In genomic region chr13:106813519-106813918, GRCm38 (mm10) we compare ENCODE assay signal across 19 mouse cellular contexts.
DNase-seq lines count a peak whose midpoint lies in the region; ATAC-seq and TF ChIP-seq lines count a peak whose summit lies in the region.
"Had no signal": no experiment of that assay in that cellular context is flagged by ENCODE, and none has a peak within 500 bp of the region (broad histone marks: within the 10 kb centered on the region; RNA-seq: fewer than 3 reads in every experiment).

No protein-coding gene starts in this region.

- H3K4me3 ChIP-seq in hindbrain, embryonic 12.5 days = no peak overlapping the region
- H3K4me3 ChIP-seq in hindbrain, embryonic 14.5 days (replicated peaks; ENCODE audit: low read length) = no peak overlapping the region
- peak overlapping the region; percentile 7; the same call in 1 of the 2 replicates for H3K4me3 ChIP-seq in spleen, adult 2 months (ENCODE audit: extremely low read depth, insufficient read depth, insufficient read length)
- peak overlapping the region; percentile 32 for H3K4me3 ChIP-seq in macrophage (ENCODE audit: inconsistent target)
- H3K4me3 ChIP-seq: embryonic facial prominence, embryonic 13.5 days; heart, embryonic 10.5 days; limb, embryonic 13.5 days; lung, embryonic 15.5 days; neural tube, embryonic 12.5 days had no signal

- no peak overlapping the region for H3K4me2 ChIP-seq in hindbrain, embryonic 12.5 days (replicated peaks)
- no peak overlapping the region for H3K4me2 ChIP-seq in hindbrain, embryonic 14.5 days (replicated peaks)
- H3K4me2 ChIP-seq: embryonic facial prominence, embryonic 13.5 days; limb, embryonic 13.5 days; lung, embryonic 15.5 days; neural tube, embryonic 12.5 days had no signal

- no peak for TF ChIP-seq CTCF in spleen, adult 2 months (IDR thresholded peaks at IDR 0.05; ENCODE audit: extremely low read depth, insufficient read depth, insufficient read length, insufficient replicate concordance)

- no peak overlapping the region for H3K27ac ChIP-seq in hindbrain, embryonic 12.5 days
- H3K27ac ChIP-seq in hindbrain, embryonic 14.5 days = no peak overlapping the region; the same call in 1 of the 2 replicates
- peak overlapping the region; percentile 46 for H3K27ac ChIP-seq in spleen, adult 2 months (ENCODE audit: insufficient read depth, low read length)
- H3K27ac ChIP-seq in macrophage = peak overlapping the region; percentile 85
- H3K27ac ChIP-seq: embryonic facial prominence, embryonic 13.5 days; heart, embryonic 10.5 days; limb, embryonic 13.5 days; lung, embryonic 15.5 days; neural tube, embryonic 12.5 days had no signal

- no peaks in the 10 kb centered on the region for H3K79me2 ChIP-seq in macrophage (ENCODE audit: inconsistent target)

- no peaks in the 10 kb centered on the region for H3K9me3 ChIP-seq in hindbrain, embryonic 12.5 days (replicated peaks)
- no peaks in the 10 kb centered on the region for H3K9me3 ChIP-seq in hindbrain, embryonic 14.5 days (ENCODE audit: control insufficient read depth, low read length)
- H3K9me3 ChIP-seq: embryonic facial prominence, embryonic 13.5 days; heart, embryonic 10.5 days; limb, embryonic 13.5 days; lung, embryonic 15.5 days; neural tube, embryonic 12.5 days had no signal

- no peak for TF ChIP-seq POLR2A in spleen, adult 2 months (IDR thresholded peaks at IDR 0.05; ENCODE audit: low read depth, low read length)

- H3K36me3 ChIP-seq in hindbrain, embryonic 12.5 days = peaks cover 20% of the 10 kb centered on the region; the same call in 1 of the 2 replicates
- peaks cover 15% of the 10 kb centered on the region for H3K36me3 ChIP-seq in hindbrain, embryonic 14.5 days (replicated peaks; ENCODE audit: control insufficient read depth, insufficient read depth)
- peaks cover 2% of the 10 kb centered on the region; the same call in 1 of the 2 replicates for H3K36me3 ChIP-seq in spleen, adult 2 months (ENCODE audit: control insufficient read depth, insufficient read depth, low read length)
- H3K36me3 ChIP-seq in macrophage (ENCODE audit: inconsistent target) = no peaks in the 10 kb centered on the region
- H3K36me3 ChIP-seq in splenic B cell, adult 2 months (ENCODE audit: control insufficient read depth, insufficient read depth, low read length, poor library complexity, severe bottlenecking) = no peaks in the 10 kb centered on the region; the same call in 1 of the 2 replicates

- H3K27me3 ChIP-seq in hindbrain, embryonic 12.5 days = no peaks in the 10 kb centered on the region
- no peaks in the 10 kb centered on the region for H3K27me3 ChIP-seq in hindbrain, embryonic 14.5 days (ENCODE audit: control insufficient read depth, insufficient read depth, low read length)
- no peaks in the 10 kb centered on the region for H3K27me3 ChIP-seq in spleen, adult 2 months (ENCODE audit: control insufficient read depth, insufficient read depth, low read length)
- H3K27me3 ChIP-seq in splenic B cell, adult 2 months (ENCODE audit: control insufficient read depth, insufficient read depth, low read length, poor library complexity, severe bottlenecking) = no peaks in the 10 kb centered on the region
- H3K27me3 ChIP-seq: CH12.LX; embryonic facial prominence, embryonic 13.5 days; limb, embryonic 13.5 days; lung, embryonic 15.5 days; neural tube, embryonic 12.5 days had no signal

- WGBS in hindbrain, embryonic 12.5 days = 90% methylated on average over 4 of the region's 4 CpGs
- WGBS in hindbrain, embryonic 14.5 days = 94% methylated on average over 4 of the region's 4 CpGs
- WGBS in spleen, adult 2 months = 19% methylated on average over 4 of the region's 4 CpGs
- 3% methylated on average over 4 of the region's 4 CpGs for WGBS in macrophage (ENCODE audit: missing documents)

- no peaks in the 10 kb centered on the region for H3K4me1 ChIP-seq in hindbrain, embryonic 12.5 days
- peaks cover 3% of the 10 kb centered on the region; the same call in 1 of the 2 replicates for H3K4me1 ChIP-seq in hindbrain, embryonic 14.5 days (replicated peaks; ENCODE audit: control insufficient read depth, insufficient read depth, low read length)
- H3K4me1 ChIP-seq in spleen, adult 2 months (ENCODE audit: control insufficient read depth, insufficient read depth, insufficient read length) = 0 out of 2 replicates have a peak, but pooled peaks cover 8% of the 10 kb centered on the region
- H3K4me1 ChIP-seq: embryonic facial prominence, embryonic 13.5 days; heart, embryonic 10.5 days; lung, embryonic 15.5 days had no signal

- H3K9ac ChIP-seq in hindbrain, embryonic 12.5 days = no peak overlapping the region
- no peak overlapping the region for H3K9ac ChIP-seq in hindbrain, embryonic 14.5 days
- H3K9ac ChIP-seq: embryonic facial prominence, embryonic 13.5 days; limb, embryonic 13.5 days; lung, embryonic 15.5 days; neural tube, embryonic 12.5 days had no signal

- DNase-seq in hindbrain, embryonic 14.5 days (ENCODE audit: low spot score) = no peak
- no peak for DNase-seq in spleen, adult 2 months (ENCODE audit: low read depth in 1 of 2, low spot score in 2 of 2)
- DNase-seq in spleen, postnatal 14 days (ENCODE audit: low spot score in 2 of 2) = no peak
- DNase-seq in splenic B cell, adult 2 months (ENCODE audit: low read depth, low spot score) = peak; percentile 6
- DNase-seq in right cerebral cortex, postnatal 14 days = no peak
- DNase-seq in lung, postnatal 25 days (ENCODE audit: low spot score) = no peak
- DNase-seq: adrenal gland, adult 8-10 months; cerebellum, adult 18-20 months; kidney, postnatal 14 days; thymus, adult 18-20 months had no signal

- peak; percentile 4; the same call in 1 of the 2 replicates for ATAC-seq in hindbrain, embryonic 12.5 days (ENCODE audit: low FRiP score)
- no peak for ATAC-seq in hindbrain, embryonic 14.5 days (ENCODE audit: low FRiP score)
- ATAC-seq: forebrain, embryonic 16.5 days had no signal

Comparison
In these comparisons a context has a peak if more than half of its experiments do, and no peak if none do; other contexts are left out.
1. H3K27ac ChIP-seq: peak in spleen, adult 2 months (single experiment) and macrophage (single experiment); none in hindbrain, embryonic 12.5 days (single experiment) and hindbrain, embryonic 14.5 days (single experiment).
2. H3K4me3 ChIP-seq: peak in spleen, adult 2 months (single experiment) and macrophage (single experiment); none in hindbrain, embryonic 12.5 days (single experiment) and hindbrain, embryonic 14.5 days (single experiment).